Mouse (Mus musculus) ZHBTc4 (cell line): ENCODE results near the gene Scp2.

Experiments
- DNase-seq: peaks from one replicate; pipeline ENCODE4 v3.0.0-alpha.2; 2011; ENCODE audit warnings: low read depth, low spot score

Scp2 gene

DNA sequence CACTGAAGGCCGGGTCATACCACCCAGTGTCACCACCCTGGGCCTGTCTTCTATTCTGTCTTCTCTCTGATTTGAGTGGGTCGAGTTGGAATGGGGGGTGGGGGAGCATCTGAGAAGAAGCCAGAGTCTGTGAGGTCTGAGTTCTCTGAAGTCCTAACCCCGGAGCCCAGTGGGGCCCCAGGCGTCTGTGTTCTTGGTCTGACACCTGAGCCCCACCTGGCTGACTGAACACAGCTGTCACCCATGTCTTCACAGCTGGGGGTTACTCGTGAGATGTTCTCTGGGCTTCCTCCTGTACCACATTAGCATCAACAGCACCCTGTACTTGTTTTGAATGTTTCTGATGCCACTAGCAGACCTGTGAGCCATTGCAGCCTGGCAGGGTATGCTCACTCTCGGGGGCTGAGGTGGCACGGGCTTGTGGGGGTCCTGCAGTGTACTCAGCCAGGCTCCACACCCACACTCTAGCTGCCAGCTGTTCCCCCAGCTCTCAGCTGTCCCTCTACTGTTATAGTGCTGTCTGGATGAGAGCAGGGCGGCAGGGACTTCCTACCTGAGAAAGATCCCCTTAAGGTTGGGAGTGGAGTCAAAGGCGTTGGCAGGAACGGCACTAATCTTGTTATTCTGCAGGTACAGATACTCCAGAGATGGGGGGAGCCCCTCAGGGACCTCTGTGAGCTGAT, 126.4 kb downstream of the Scp2 start:
- DNase-seq = no peak

DNA sequence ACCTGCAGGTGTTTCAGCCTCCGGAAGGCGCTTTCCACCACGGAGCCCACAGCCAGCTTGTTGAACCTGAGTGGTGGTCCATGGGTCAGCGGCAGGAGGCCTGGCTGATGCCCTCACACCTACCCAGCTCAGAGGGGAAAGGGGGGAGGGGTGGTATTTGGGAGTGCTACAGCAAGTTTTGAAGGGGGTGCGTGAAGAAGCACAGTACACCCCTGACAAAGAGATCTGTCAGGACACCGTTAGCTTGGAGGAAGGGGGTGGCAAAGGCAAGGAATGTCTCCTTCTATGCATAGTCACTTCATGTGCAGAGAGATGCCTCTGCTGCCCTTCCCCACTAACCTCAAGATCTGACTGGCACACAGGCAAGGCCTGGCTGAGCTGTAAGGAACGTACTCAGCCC, 127.0 kb downstream of the Scp2 start:
- DNase-seq = no peak

DNA sequence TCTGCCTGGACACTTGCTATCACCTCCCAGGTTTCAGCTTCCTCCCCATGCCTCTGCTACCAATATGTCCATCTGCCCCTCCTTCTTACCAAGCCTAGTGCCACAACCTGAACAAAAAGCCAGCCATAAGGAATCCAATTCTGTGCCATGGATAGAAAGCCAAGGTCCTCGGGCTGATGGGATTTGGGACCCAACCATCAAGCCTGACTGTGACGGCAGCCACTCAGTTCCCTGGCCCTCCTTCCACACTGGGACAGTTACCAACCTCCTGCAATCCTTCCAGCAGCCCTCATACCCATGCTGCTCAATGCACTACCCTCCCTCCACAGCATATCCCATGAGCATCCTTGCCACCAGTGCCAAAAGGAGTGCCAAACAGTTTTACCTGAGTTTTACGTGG, 128.5 kb downstream of the Scp2 start:
- DNase-seq = no peak

DNA sequence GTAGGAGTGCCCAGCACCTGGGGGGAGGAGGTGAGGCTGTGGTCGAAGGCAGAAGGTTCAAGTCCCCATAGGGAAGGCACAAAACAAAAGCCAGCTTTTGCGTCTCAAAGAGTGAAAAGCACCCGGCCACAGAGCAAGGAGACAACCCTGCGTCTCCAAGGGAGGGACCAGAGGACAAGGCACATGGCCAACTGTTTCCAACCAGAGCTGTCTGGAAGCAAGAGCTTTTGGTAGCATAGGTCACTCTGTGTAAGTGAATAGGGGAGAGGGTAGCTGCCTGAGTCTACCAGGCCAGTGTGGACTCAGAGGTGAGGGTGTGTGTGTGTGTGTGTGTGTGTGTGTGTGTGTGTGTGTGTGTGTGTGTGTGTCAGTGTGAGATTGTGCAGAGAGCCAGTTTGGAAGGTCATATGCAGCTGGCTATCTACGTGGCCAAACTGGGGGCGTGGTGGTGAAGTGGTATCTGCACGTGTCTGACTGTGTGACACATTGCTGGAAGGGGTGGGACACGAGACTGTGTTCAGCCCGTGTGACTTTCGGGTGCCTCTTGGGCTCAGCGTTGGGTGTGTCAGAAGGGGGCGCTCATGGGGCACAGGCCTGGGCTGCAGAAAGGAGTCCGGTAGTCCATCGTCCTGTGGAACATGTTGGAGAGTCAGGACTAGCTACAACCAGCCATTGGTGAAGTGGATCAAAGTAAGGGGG, 129.6 kb downstream of the Scp2 start:
- DNase-seq = peak; percentile 51

DNA sequence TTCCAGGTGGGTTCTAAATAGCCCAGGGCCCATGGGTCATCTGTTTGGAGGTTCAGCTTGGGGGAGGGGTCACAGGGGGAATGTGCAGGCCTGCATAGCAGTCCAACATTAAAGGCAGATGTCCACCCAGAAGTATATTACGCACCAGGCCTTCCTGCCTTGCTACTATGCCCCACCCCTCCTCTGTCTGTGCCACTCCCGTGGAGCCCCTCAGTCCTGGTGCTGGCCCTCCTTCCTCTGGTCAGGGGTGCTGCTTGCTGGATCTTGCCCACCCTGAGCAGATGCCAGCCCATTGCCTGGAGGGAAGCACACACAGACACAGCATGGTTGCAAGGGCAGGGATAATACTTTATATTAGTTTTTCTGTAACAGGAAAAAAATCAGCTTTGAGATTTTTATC, 130.3 kb downstream of the Scp2 start:
- DNase-seq = no peak

DNA sequence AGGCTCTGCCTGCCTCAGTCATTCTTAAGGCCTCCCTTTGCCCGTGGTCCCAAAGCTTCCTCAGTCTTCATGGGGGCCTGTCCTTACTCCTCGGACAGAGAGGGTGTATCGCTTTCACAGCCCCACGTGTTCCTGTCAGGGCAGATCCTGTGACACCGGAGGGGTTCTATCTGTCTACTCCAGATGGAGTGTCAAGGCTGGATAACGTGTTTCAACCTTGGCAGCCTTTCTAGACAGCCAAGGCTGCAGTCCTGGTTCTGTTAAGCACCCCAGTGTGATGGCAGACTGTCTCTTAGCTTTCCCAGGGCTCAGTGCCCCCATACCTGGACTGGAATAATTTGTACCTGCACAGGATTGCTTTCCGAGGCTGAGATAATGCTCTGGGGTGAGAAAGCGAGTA, 136.3 kb downstream of the Scp2 start:
- no peak for DNase-seq

DNA sequence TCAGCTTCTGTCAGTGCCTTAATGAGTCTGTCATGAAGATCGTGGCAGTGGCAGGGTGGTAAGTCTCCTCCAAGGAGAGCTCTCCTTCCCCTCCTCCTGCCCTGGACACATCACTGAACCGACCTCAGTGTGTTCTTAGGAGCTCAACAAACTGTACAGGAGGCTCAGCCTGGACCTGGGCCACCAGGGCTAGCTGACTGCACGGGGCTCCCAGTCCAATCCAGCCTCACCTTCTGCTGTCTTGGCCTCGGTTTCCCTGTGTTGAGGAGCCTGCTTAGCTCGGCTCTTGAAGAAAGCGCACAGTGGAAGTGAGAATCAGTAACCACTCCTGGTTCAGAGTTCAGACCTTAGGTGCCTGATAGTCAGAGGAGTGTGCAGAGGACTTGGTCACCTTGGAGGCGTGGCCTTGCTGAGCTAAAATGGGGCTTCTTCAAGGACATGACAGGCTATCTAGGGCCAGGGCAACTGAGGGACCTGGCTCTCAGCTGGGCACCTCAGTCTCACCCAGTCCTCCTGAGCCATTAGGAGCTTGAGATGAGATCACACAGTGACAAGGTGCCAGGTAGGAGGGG, 137.2 kb downstream of the Scp2 start:
- no peak for DNase-seq

DNA sequence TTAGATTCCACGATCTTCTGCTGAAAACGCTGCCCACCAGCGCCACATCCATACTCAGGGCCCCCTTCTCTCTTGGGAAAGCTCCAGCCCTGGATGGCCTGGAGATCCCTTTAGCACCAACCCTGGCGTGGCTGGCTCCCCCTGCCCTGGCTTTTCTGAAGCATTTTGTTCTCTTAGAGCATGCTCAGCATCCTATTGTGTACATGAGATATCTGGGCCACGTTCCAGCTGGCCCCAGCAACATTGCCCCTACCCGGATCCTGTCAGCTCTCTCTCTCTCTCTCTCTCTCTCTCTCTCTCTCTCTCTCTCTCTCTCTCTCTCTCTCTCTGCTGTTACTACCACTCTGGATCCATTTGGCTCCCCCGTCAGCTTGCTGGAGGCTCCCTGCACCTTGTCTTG, 139.5 kb downstream of the Scp2 start:
- no peak for DNase-seq

DNA sequence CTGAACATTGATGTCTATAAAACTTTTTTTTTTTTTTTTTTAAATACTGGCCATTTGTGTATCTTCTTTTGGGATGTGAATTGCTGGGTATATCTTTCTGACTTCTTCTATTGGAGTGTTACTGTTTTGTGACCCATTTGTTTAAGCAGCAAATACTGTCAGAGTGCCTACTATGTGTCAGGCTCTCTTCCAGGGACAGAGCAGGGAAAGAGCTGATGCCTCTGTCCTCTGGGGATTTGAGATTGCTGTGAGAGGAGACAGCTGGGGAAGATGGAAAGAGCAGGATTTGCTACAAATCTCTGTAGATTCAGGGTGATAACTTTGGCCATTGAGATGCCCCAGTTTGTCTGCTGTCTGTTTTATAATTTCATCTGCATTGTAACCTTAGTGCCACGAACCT, 145.4 kb downstream of the Scp2 start:
- no peak for DNase-seq

DNA sequence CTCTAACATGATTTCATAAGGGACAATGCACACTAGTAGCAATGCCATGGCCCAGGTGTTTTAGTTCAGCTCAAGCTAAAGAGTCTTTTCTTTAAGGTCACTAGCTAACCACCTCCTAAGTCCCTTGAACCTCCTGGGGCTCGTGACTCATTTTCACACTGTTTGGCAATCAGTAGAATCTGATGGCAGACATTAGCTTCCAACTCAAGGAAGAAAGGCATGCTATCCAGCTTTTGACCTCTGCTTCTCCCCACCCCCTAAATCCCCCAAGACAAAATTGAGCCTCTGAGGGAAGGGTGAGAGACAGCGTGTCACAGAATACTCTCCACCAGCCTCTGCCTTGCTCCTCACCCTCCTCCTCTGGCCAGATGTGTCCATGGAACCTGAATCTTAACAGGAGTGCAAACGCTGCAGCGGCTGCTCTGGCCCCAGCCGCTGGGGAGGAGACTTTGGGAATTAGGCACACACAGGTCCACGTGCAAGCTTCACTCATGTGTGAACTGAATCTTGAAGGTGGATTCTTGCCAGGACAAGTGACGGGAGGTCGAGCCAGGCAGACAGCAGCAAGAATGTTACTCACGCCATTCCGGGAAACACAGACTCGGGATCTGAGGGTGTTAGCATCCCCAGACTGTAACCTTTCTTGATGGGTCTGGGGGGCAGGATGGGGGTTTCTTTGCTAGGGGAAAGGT, 146.0 kb downstream of the Scp2 start:
- no peak for DNase-seq

DNA sequence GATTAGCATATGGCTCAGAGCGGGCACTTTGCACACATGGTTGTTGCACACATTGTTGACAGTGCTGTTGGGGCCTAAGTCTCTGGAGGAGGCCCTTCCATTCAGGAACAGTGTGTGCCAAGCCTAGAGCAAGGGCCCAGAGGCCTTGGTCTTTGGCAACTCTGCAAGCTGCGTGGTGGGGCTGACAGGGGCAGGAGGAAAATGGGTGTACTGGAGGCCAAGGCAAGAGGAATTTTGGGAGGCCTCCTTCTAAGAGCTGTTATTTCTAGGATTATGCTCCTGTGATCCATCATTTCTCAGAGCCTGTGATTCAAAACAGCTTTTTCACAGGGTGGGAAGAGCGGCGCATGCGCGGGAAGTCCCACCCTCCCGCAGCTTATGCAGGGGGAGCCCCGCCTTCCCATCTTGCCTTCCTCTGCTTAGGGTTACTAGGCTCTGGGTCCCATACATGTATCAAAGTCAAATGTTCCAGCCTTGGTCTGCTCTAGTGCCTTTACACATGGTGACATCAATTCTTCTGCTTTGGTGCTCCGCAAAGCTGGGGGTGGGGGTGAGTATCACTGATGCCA, 148.3 kb downstream of the Scp2 start:
- DNase-seq = peak; percentile 33

DNA sequence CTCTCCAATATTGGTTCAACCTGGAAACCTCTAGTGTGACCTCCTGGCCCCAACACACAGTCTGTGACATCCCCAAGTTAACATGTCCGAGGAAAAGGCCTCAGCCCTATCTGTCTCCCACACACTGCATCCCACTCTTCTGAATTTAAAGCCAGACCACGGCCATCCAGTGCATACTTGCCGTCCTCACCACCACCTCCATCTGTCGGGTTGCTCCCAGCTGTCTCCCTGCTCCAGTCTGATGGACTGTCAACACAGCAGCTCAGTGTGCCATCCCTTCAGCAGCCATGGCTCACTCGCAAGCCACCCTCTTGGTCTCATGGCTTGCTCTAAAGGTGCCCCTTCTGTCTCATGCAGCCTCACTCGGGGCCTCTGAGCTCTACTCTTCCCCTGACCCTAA, 149.1 kb downstream of the Scp2 start:
- no peak for DNase-seq

DNA sequence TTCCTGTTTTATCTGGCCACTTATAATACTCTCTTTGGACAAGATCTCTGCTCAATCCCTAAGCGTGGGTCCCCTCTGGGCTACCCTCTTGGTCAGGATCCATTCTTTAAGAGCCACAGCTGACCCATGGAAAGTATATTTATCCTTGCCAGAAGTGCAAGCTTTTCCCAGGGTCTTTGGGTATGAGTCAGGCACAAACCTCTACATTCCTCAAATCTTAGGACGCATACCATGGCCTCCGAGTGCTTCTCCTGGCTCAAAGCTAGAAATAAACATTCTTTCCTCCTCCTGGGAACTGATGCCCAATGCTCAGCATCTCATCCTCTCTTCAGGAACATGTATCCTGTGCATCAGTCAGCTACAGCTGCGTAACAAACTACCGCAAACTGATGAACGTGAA, 149.8 kb downstream of the Scp2 start:
- DNase-seq = no peak
